Mouse (Mus musculus) heart, adult 18-20 months (tissue): Measurements from ENCODE around the gene Gm37240. TPM values are rescaled to one million over a fixed set of nuclear protein-coding genes. Genes with fewer than 3 reads are reported as not detected.
A peak's percentile ranks its signal among the peaks of the same experiment; 100 is the strongest.

Experiments used
- DNase-seq, 2 experiments: peaks; one replicate each; pipeline ENCODE4 v3.0.0; 2021 to 2022; ENCODE audit warnings: mixed read lengths in 1 of 2
- total RNA-seq, 2 experiments: library from RNA; stranded (reverse); gene quantifications; 2 replicates each; pipeline ENCODE4 v1.2.3; 2021

The Gm37240 gene
- total RNA-seq, 2 experiments from 2014 or later, result 30.0 to 39.3 TPM

- DNase-seq, result no peak
Observed at GRCm38 (mm10) chr3:85634389-85635125, 252.8 kb downstream of the Gm37240 start.

- DNase-seq, result no peak
Observed at GRCm38 (mm10) chr3:85633733-85634132, 253.6 kb downstream of the Gm37240 start.

- no peak for DNase-seq
Observed at GRCm38 (mm10) chr3:85629895-85630510, 257.3 kb downstream of the Gm37240 start.

- no peak for DNase-seq
Observed at GRCm38 (mm10) chr3:85619751-85620150, 267.6 kb downstream of the Gm37240 start.

GRCm38 (mm10) chr3:85619345-85619744, 268.0 kb downstream of the Gm37240 start:
- DNase-seq, result no peak

- DNase-seq, result no peak
Observed at GRCm38 (mm10) chr3:85618885-85619284, 268.4 kb downstream of the Gm37240 start.

- no peak for DNase-seq
Observed at GRCm38 (mm10) chr3:85616389-85616788, 270.9 kb downstream of the Gm37240 start.

- no peak for DNase-seq
Observed at GRCm38 (mm10) chr3:85607753-85608152, 279.6 kb downstream of the Gm37240 start.

- DNase-seq, result no peak
Observed at GRCm38 (mm10) chr3:85606912-85607311, 280.4 kb downstream of the Gm37240 start.

GRCm38 (mm10) chr3:85603811-85604210, 283.5 kb downstream of the Gm37240 start:
- DNase-seq, result no peak

- no peak for DNase-seq
Observed at GRCm38 (mm10) chr3:85601841-85602305, 285.4 kb downstream of the Gm37240 start.

GRCm38 (mm10) chr3:85599526-85599925, 287.8 kb downstream of the Gm37240 start:
- DNase-seq, result no peak

GRCm38 (mm10) chr3:85594452-85594851, 292.9 kb downstream of the Gm37240 start:
- DNase-seq, result no peak

- no peak for DNase-seq
Observed at GRCm38 (mm10) chr3:85592640-85593252, 294.6 kb downstream of the Gm37240 start.

GRCm38 (mm10) chr3:85592067-85592466, 295.3 kb downstream of the Gm37240 start:
- DNase-seq, result peak in 1 of 2 experiments; percentile 14

GRCm38 (mm10) chr3:85590090-85590754, 297.1 kb downstream of the Gm37240 start:
- peak; percentile 33 to 38 for DNase-seq

- no peak for DNase-seq
Observed at GRCm38 (mm10) chr3:85588701-85589100, 298.6 kb downstream of the Gm37240 start.

- no peak for DNase-seq
Observed at GRCm38 (mm10) chr3:85584966-85585365, 302.4 kb downstream of the Gm37240 start.

- DNase-seq, result no peak
Observed at GRCm38 (mm10) chr3:85583194-85583593, 304.1 kb downstream of the Gm37240 start.

GRCm38 (mm10) chr3:85582726-85583125, 304.6 kb downstream of the Gm37240 start:
- DNase-seq, result no peak

GRCm38 (mm10) chr3:85573864-85574830, 313.2 kb downstream of the Gm37240 start, which contains the start of gene Gatb:
TSS of gene Gatb (plus strand) at chr3:85574119.
- peak; percentile 99 to 100 for DNase-seq
